ENCODE assay signal across 9 mouse cellular contexts in the genomic region with DNA sequence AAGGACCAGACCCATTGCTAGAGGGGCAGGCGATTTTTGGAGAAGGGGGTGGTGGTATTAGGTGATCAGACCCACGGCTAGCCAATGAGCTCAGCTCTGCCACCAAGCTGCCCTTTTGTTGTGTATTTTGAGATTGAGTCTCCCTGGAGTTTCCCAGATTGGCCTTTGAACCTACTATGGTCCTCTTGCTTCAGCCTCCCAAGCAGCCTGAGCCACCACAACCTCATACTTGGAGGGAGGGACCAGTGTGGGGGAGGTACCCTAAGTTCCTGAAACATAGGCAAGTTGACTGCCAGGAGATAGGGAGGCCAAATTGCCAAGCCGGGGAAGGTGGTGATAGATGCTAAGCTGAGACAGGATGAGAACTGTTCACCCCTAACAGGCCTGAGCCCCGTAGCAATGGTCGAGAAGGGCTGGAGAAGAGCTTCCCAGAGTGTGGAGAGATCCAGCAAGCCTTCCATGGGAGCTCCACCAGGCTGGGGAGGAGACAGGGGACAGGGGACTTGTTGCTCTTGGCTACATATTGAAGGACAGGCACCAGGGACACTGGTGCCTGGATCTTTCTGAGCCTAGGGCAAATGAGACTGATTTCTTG.
A peak's percentile ranks its signal among the peaks of the same experiment; 100 is the strongest.
DNase-seq lines count a peak whose midpoint lies in the region; ATAC-seq and TF ChIP-seq lines count a peak whose summit lies in the region.
"Had no signal": no experiment of that assay in that cellular context is flagged by ENCODE, and none has a peak within 500 bp of the region (broad histone marks: within the 10 kb centered on the region; RNA-seq: fewer than 3 reads in every experiment).

No protein-coding gene starts in this region.

- H3K36me3 ChIP-seq in embryonic facial prominence, embryonic 10.5 days (replicated peaks): no peaks in the 10 kb centered on the region
- no peaks in the 10 kb centered on the region for H3K36me3 ChIP-seq in heart, embryonic 16.5 days (ENCODE audit: control insufficient read depth, insufficient read depth)
- no peaks in the 10 kb centered on the region for H3K36me3 ChIP-seq in midbrain, embryonic 12.5 days

- peak overlapping the region; percentile 45 for H3K9ac ChIP-seq in heart, embryonic 16.5 days (ENCODE audit: low read length)
- peak overlapping the region; percentile 31; the same call in 1 of the 2 replicates for H3K9ac ChIP-seq in midbrain, embryonic 12.5 days (replicated peaks)

- no peak overlapping the region for H3K4me2 ChIP-seq in heart, embryonic 16.5 days (ENCODE audit: low read depth, low read length)
- H3K4me2 ChIP-seq in midbrain, embryonic 12.5 days (replicated peaks): peak overlapping the region; percentile 50; the same call in 1 of the 2 replicates

- 0 out of 2 replicates have a peak overlapping the region, but pooled peaks have one; percentile 19 for H3K27ac ChIP-seq in layer of hippocampus, adult 2 months
- peak overlapping the region; percentile 65 for H3K27ac ChIP-seq in embryonic facial prominence, embryonic 10.5 days (replicated peaks)
- peak overlapping the region; percentile 78 for H3K27ac ChIP-seq in heart, embryonic 16.5 days (ENCODE audit: low read length)
- H3K27ac ChIP-seq in midbrain, embryonic 12.5 days (replicated peaks): peak overlapping the region; percentile 64
- H3K27ac ChIP-seq in gastrocnemius, adult 2 months: no peak overlapping the region
- H3K27ac ChIP-seq: kidney, postnatal 0 days had no signal

- WGBS in embryonic facial prominence, embryonic 10.5 days: 21% methylated on average over 5 of the region's 5 CpGs
- 17% methylated on average over 5 of the region's 5 CpGs for WGBS in heart, embryonic 16.5 days
- 15% methylated on average over 5 of the region's 5 CpGs for WGBS in midbrain, embryonic 12.5 days

- intact Hi-C loops in gastrocnemius, adult 2 months (cut with DNase I): no loop called here

- peaks cover 84% of the 10 kb centered on the region for H3K27me3 ChIP-seq in embryonic facial prominence, embryonic 10.5 days (replicated peaks; ENCODE audit: low read depth, poor library complexity, severe bottlenecking)
- no peaks in the 10 kb centered on the region for H3K27me3 ChIP-seq in heart, embryonic 16.5 days (ENCODE audit: control insufficient read depth, insufficient read depth, low read length)
- peaks cover 54% of the 10 kb centered on the region for H3K27me3 ChIP-seq in midbrain, embryonic 12.5 days

- H3K4me3 ChIP-seq in layer of hippocampus, adult 2 months: no peak overlapping the region
- H3K4me3 ChIP-seq in embryonic facial prominence, embryonic 10.5 days: peak overlapping the region; percentile 47
- no peak overlapping the region for H3K4me3 ChIP-seq in heart, embryonic 16.5 days (ENCODE audit: low read length)
- H3K4me3 ChIP-seq in midbrain, embryonic 12.5 days: no peak overlapping the region
- no peak overlapping the region for H3K4me3 ChIP-seq in gastrocnemius, adult 2 months

- H3K9me3 ChIP-seq in embryonic facial prominence, embryonic 10.5 days: no peaks in the 10 kb centered on the region
- no peaks in the 10 kb centered on the region for H3K9me3 ChIP-seq in heart, embryonic 16.5 days (replicated peaks; ENCODE audit: control insufficient read depth, low read length)
- H3K9me3 ChIP-seq in midbrain, embryonic 12.5 days: no peaks in the 10 kb centered on the region

- DNase-seq in layer of hippocampus, adult 2 months (ENCODE audit: low spot score in 2 of 2): no peak
- no peak for DNase-seq in layer of hippocampus, adult 18-20 months (ENCODE audit: low spot score in 2 of 2)
- no peak for DNase-seq in embryonic facial prominence, embryonic 10.5 days (ENCODE audit: low spot score)
- no peak for DNase-seq in gastrocnemius, postnatal 25 days
- DNase-seq in gastrocnemius, adult 2 months: no peak
- DNase-seq: cerebellum, adult 2 months had no signal

- no peak for ATAC-seq in heart, embryonic 16.5 days (replicated peaks; ENCODE audit: extremely low read depth, insufficient read depth, low FRiP score)
- no peak for ATAC-seq in midbrain, embryonic 12.5 days (ENCODE audit: low FRiP score, low read depth)

- peaks cover 100% of the 10 kb centered on the region for H3K4me1 ChIP-seq in embryonic facial prominence, embryonic 10.5 days
- H3K4me1 ChIP-seq in heart, embryonic 16.5 days (ENCODE audit: control insufficient read depth, insufficient read depth, low read length): peaks cover 63% of the 10 kb centered on the region
- H3K4me1 ChIP-seq in midbrain, embryonic 12.5 days: peaks cover 99% of the 10 kb centered on the region

- no peak for TF ChIP-seq CTCF in layer of hippocampus, adult 2 months (conservative IDR thresholded peaks at IDR 0.05)
- TF ChIP-seq CTCF in gastrocnemius, adult 2 months (IDR thresholded peaks at IDR 0.05): no peak
